In genomic region chr12:28829502-28829901, GRCm38 (mm10) we compare ENCODE assay signal across 10 mouse cellular contexts.
DNase-seq lines count a peak whose midpoint lies in the region; ATAC-seq and TF ChIP-seq lines count a peak whose summit lies in the region.
"Had no signal": no experiment of that assay in that cellular context is flagged by ENCODE, and none has a peak within 500 bp of the region (broad histone marks: within the 10 kb centered on the region; RNA-seq: fewer than 3 reads in every experiment).

No protein-coding gene starts in this region.

- ATAC-seq in kidney, postnatal 0 days (replicated peaks; ENCODE audit: low FRiP score, low read depth): no peak
- peak; percentile 61; the same call in 1 of the 2 replicates for ATAC-seq in intestine, postnatal 0 days
- ATAC-seq in kidney, embryonic 16.5 days (ENCODE audit: low FRiP score, low TSS enrichment): no peak

- DNase-seq in kidney, postnatal 0 days (ENCODE audit: low spot score): no peak
- DNase-seq in kidney, postnatal 4 days: no peak
- peak; percentile 65 for DNase-seq in R1 (ENCODE audit: low read depth, low spot score)
- DNase-seq in thymus, adult 2 months: peak; percentile 64
- DNase-seq in cerebellum, adult 11-12 months: no peak
- DNase-seq in kidney, postnatal 14 days: no peak

- TF ChIP-seq CTCF in kidney, postnatal 0 days (IDR thresholded peaks at IDR 0.05; ENCODE audit: low read depth): peak; percentile 49; the same call in 1 of the 2 replicates
- peak; percentile 59 for TF ChIP-seq CTCF in intestine, postnatal 0 days (IDR thresholded peaks at IDR 0.05; ENCODE audit: low read depth)
- no peak for TF ChIP-seq CTCF in thymus, adult 2 months (IDR thresholded peaks at IDR 0.05; ENCODE audit: borderline replicate concordance, control insufficient read depth, extremely low read depth, insufficient read depth, low read length, poor library complexity)

- no peak overlapping the region for H3K4me2 ChIP-seq in kidney, postnatal 0 days (ENCODE audit: low read length)
- no peak overlapping the region for H3K4me2 ChIP-seq in intestine, postnatal 0 days (replicated peaks; ENCODE audit: low read depth)
- no peak overlapping the region for H3K4me2 ChIP-seq in kidney, embryonic 16.5 days (replicated peaks; ENCODE audit: low read depth, low read length)
- H3K4me2 ChIP-seq: embryonic facial prominence, embryonic 12.5 days; stomach, embryonic 15.5 days had no signal

- H3K4me3 ChIP-seq in kidney, postnatal 0 days (replicated peaks; ENCODE audit: low read depth, low read length): no peak overlapping the region
- H3K4me3 ChIP-seq in intestine, postnatal 0 days (ENCODE audit: low read depth, low read length): no peak overlapping the region
- H3K4me3 ChIP-seq in thymus, adult 2 months (ENCODE audit: control insufficient read depth, insufficient read depth, low read length): no peak overlapping the region
- no peak overlapping the region for H3K4me3 ChIP-seq in kidney, embryonic 16.5 days (ENCODE audit: low read length)
- H3K4me3 ChIP-seq: embryonic facial prominence, embryonic 12.5 days; stomach, embryonic 15.5 days had no signal

- H3K9me3 ChIP-seq in kidney, postnatal 0 days (replicated peaks; ENCODE audit: low read length): no peaks in the 10 kb centered on the region
- H3K9me3 ChIP-seq in intestine, postnatal 0 days (ENCODE audit: control insufficient read depth): no peaks in the 10 kb centered on the region
- no peaks in the 10 kb centered on the region for H3K9me3 ChIP-seq in kidney, embryonic 16.5 days (ENCODE audit: low read length)
- H3K9me3 ChIP-seq: embryonic facial prominence, embryonic 12.5 days; stomach, embryonic 15.5 days had no signal

- no peak overlapping the region for H3K27ac ChIP-seq in kidney, postnatal 0 days
- H3K27ac ChIP-seq in intestine, postnatal 0 days (ENCODE audit: low read depth, low read length): no peak overlapping the region
- no peak overlapping the region for H3K27ac ChIP-seq in thymus, adult 2 months (ENCODE audit: control insufficient read depth, insufficient read depth, low read length)
- no peak overlapping the region for H3K27ac ChIP-seq in kidney, embryonic 16.5 days (ENCODE audit: low read length)
- H3K27ac ChIP-seq: embryonic facial prominence, embryonic 12.5 days; stomach, embryonic 15.5 days had no signal

- no peak for TF ChIP-seq POLR2A in thymus, adult 2 months (IDR thresholded peaks at IDR 0.05; ENCODE audit: control insufficient read depth, extremely low read depth, insufficient read depth, low read length, poor library complexity)

- 95% methylated on average over 3 of the region's 3 CpGs for WGBS in kidney, postnatal 0 days
- WGBS in intestine, postnatal 0 days: 71% methylated on average over 3 of the region's 3 CpGs
- 64% methylated on average over 3 of the region's 3 CpGs for WGBS in thymus, adult 2 months
- 81% methylated on average over 3 of the region's 3 CpGs for WGBS in kidney, embryonic 16.5 days

- H3K36me3 ChIP-seq in kidney, postnatal 0 days (ENCODE audit: insufficient read depth, low read length): 0 out of 2 replicates have a peak, but pooled peaks cover 7% of the 10 kb centered on the region
- H3K36me3 ChIP-seq in intestine, postnatal 0 days (ENCODE audit: control insufficient read depth, insufficient read depth): peaks cover 10% of the 10 kb centered on the region; the same call in 1 of the 2 replicates
- H3K36me3 ChIP-seq in thymus, adult 2 months (ENCODE audit: control insufficient read depth, insufficient read depth, low read length): no peaks in the 10 kb centered on the region
- no peaks in the 10 kb centered on the region for H3K36me3 ChIP-seq in kidney, embryonic 16.5 days (ENCODE audit: insufficient read depth, low read length)
- H3K36me3 ChIP-seq: embryonic facial prominence, embryonic 12.5 days; stomach, embryonic 15.5 days had no signal

- H3K27me3 ChIP-seq in kidney, postnatal 0 days (ENCODE audit: insufficient read depth, low read length): no peaks in the 10 kb centered on the region
- H3K27me3 ChIP-seq in intestine, postnatal 0 days (replicated peaks; ENCODE audit: control insufficient read depth, insufficient read depth, low read length): no peaks in the 10 kb centered on the region
- no peaks in the 10 kb centered on the region for H3K27me3 ChIP-seq in thymus, adult 2 months (ENCODE audit: control insufficient read depth, insufficient read depth, low read length)
- no peaks in the 10 kb centered on the region for H3K27me3 ChIP-seq in kidney, embryonic 16.5 days (ENCODE audit: insufficient read depth, low read length)
- H3K27me3 ChIP-seq: embryonic facial prominence, embryonic 12.5 days; stomach, embryonic 15.5 days had no signal

- no peaks in the 10 kb centered on the region for H3K4me1 ChIP-seq in kidney, postnatal 0 days (replicated peaks; ENCODE audit: insufficient read depth, low read length)
- no peaks in the 10 kb centered on the region for H3K4me1 ChIP-seq in intestine, postnatal 0 days (replicated peaks; ENCODE audit: control insufficient read depth, insufficient read depth, low read length)
- H3K4me1 ChIP-seq in thymus, adult 2 months (replicated peaks; ENCODE audit: control insufficient read depth, insufficient read depth, low read length): peaks cover 15% of the 10 kb centered on the region
- no peaks in the 10 kb centered on the region for H3K4me1 ChIP-seq in kidney, embryonic 16.5 days (ENCODE audit: insufficient read depth, low read length)
- H3K4me1 ChIP-seq: embryonic facial prominence, embryonic 12.5 days; stomach, embryonic 15.5 days had no signal

- H3K9ac ChIP-seq in kidney, postnatal 0 days (ENCODE audit: low read depth, low read length): no peak overlapping the region
- H3K9ac ChIP-seq in intestine, postnatal 0 days (ENCODE audit: low read depth, low read length): no peak overlapping the region
- H3K9ac ChIP-seq in kidney, embryonic 16.5 days (replicated peaks; ENCODE audit: low read length): no peak overlapping the region
- H3K9ac ChIP-seq: embryonic facial prominence, embryonic 12.5 days; stomach, embryonic 15.5 days had no signal

Comparison
In these comparisons a context has a peak if more than half of its experiments do, and no peak if none do; other contexts are left out.
1. DNase-seq: peak in R1 (single experiment) and thymus, adult 2 months (single experiment); none in kidney, postnatal 0 days (single experiment), kidney, postnatal 4 days (0 of 2), cerebellum, adult 11-12 months (single experiment) and kidney, postnatal 14 days (single experiment).